Mouse (Mus musculus): Measurements from ENCODE around the gene Zbtb41.
A peak's percentile ranks its signal among the peaks of the same experiment; 100 is the strongest.
"Not testable (repeated sequence)": the region's sequence is repeated elsewhere in the genome, so short reads cannot be mapped to it uniquely, and the experiment has no call there.

Gene Zbtb41

DNA sequence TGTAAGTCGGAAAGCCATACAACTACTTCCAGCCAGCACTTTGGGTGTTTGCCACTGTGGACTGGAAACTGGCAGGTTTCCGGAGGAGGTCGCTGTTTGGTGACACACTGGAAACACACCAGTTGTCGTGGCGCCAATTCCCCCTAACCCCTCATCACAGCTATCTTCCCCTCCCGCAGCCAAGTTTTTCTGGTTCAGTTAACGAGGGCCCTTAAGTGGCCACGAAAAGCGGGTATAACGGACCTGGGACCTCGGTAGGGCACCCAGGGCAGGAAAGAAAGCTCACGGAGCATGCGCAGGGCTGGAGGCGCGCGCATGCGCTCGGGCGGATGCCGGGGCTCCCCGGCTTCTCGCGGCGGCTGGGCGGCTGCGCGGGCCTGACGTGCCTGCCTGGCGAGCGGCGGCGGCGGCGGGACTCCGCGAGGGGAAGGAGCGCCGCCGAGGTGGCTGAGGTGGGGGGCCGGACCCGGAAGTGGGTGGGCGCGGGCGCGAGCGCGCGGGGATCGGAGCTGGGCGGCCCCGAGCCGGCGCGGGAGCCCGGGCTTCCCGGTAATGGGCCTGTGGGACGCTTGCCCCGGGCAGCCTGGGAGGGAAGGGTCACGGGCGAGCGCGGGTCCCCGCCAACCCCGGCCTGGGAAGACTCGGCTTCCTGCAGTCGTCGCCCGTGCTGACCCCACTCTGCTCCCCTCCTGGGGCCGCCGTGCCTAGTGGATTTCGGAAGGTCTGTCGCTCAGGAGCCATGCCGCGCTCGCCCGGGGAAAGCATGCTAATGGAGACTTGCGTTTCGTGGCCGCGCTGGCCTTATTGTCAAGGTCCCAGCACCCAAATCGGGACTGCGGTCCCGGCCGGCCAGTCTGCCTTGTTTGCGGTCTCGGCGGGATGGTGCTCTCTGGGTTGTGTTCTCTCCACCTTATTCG lies at the start of gene Zbtb41:
Zbtb41 (plus strand) TSS at position 414 of the 917 bp plus-strand sequence.
- DNase-seq (ENCODE audit: low read depth, low spot score) = peak; percentile 89

- DNase-seq (ENCODE audit: low read depth, low spot score) = no peak
Measured at GRCm38 (mm10) chr1:139375900-139376299, 46.2 kb upstream of the Zbtb41 start.

DNA sequence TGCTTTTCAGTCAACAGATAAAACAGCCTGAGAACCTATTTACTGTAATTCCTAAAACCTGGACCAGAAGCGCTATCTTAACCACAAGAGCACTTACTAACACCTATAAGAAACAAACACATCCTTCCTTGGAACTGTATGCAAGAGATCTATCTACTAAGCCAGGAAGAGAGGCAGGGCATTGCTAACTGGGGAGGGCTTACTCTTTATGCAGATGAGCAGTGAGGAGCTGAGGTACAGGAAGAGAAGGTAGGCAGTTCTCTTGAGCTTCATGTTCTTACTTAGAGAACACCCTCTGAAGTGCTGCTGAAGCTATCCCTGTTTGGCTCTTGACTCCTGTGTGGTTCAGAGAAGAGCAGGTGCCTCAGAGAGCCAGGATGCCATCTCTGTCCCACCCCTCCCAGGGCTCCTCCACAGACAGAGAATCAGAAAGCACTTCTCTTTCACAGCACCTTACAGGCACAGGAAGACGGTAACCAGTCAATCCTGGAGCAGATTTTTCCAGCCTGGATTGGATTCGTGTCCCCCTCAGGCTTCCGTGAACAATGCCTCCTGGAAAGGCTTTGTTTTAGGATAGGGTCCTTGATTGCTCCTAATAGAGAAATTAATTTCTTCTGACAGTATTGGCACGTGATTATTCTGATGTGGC lies 45.3 kb upstream of the Zbtb41 start, which contains the start of gene Crb1:
Crb1 (minus strand) TSS at position 463 of the 649 bp plus-strand sequence.
- DNase-seq (ENCODE audit: low read depth, low spot score) = no peak

DNA sequence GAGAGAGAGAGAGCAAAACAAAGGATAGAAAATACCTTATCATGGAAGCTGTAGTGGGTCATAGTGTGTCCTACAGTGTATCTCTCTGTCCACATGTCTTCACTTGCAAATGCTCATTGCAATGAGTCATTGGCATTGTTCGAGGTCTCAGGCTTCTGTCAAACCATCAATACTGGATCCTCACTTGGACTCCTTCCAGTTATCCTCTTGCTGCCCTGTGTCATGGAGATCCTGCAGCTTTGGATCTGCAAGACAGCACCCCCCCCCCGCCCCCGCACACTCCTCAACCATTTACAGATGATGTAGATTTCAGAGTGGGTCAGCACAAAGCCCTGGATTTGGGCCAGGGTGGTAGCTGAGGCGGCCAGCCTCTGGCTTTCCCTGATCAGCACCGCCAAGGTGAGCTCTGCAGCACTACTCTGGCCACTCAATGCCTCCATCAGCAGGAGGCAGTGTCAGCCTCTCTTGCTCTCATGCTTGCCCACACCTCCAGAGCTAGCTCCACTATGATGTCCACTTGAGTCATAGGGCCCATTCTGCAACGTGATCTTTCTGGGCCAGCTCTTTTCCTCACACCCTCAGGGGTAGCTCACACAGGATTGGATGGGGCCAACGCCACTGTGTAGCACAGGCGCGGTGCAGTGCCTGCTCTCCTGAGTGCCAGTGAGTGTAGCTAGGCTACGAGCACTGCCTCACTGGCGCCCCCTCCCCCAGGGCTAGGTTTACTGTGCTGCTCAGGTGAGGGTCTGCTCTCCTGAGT lies 43.0 kb upstream of the Zbtb41 start:
- no peak for DNase-seq (ENCODE audit: low read depth, low spot score)

DNA sequence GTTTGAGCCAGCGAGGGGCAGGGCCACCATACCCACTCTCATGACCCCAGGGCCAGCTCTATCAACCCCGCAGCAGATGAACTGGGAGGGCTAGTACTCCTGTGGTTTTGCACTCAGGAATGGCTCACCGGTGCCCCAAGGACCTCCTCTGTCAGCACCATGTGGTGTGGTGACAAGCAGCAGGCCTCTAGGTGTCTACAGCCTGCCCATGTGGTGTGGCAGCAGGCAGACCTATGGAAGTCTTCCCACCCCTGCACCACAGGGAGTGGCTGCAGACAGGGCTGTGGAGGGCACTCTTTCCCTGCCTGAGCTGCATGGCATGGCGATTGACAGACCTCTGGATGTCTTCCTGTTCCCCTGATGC lies 42.5 kb upstream of the Zbtb41 start:
- DNase-seq (ENCODE audit: low read depth, low spot score) = no peak

GRCm38 (mm10) chr1:139391747-139392146 lies 30.3 kb upstream of the Zbtb41 start:
- no peak for DNase-seq (ENCODE audit: low read depth, low spot score)

DNA sequence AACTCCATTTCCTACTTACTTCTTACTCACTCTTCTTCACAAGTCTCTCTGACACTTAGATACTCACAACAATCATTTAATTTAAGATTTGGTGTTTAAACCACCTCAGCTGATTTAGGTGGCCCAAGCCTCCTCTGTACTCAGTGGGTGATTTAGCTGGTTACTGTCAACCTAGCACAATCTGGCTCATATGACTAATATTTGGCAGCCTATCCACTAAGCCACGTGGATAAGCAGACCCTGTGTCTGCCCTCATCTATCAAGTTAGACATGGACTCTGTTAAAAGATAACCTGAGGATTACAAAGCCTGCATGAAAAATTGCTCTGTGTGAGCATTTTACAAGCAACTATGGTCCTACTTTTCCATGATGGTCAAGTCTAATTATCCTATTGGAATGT lies 25.5 kb upstream of the Zbtb41 start:
- DNase-seq (ENCODE audit: low read depth, low spot score) = no peak

- DNase-seq (ENCODE audit: low read depth, low spot score) = no peak
Measured at GRCm38 (mm10) chr1:139405766-139406165, 16.3 kb upstream of the Zbtb41 start.

DNA sequence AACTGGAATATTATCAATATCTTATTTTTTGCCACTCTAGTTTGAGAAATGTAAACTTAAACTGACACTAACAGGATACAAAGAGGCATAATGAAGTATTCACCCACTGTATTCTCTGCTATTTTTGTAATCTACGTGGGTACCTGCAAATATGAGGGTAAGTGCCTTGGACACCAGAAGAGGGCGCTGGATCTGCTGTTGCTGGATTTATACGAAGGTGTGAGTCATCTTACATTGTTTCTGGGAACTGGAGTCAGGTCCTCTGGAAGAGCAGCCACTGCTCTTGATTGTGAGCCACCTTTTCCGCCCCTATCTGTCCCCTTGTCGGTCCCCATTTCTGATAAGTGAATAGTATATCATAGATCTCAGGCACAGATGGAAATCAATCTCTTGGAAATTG lies 14.4 kb upstream of the Zbtb41 start:
- no peak for DNase-seq (ENCODE audit: low read depth, low spot score)

GRCm38 (mm10) chr1:139412365-139412764 lies 9.7 kb upstream of the Zbtb41 start:
- DNase-seq (ENCODE audit: low read depth, low spot score) = not testable (repeated sequence)

DNA sequence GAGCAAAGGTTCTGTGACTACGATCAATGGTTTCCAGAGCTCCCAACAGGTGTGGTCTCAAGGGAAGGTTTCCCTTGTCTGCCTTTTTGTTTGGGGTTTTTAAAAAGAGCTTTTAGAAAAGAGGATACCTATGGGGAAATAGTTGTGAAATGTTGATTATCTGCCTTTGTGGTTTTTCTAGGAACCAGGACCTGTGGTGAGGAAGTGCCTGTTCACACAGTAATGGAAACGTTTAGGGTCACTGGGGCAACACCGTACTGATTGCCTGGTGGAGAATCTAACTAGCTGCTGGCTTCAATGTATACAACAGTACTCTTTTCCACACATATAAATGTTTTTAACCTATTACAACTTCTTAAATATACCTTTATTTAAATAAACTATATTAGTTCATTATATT lies 8.6 kb upstream of the Zbtb41 start:
- DNase-seq (ENCODE audit: low read depth, low spot score) = no peak

DNA sequence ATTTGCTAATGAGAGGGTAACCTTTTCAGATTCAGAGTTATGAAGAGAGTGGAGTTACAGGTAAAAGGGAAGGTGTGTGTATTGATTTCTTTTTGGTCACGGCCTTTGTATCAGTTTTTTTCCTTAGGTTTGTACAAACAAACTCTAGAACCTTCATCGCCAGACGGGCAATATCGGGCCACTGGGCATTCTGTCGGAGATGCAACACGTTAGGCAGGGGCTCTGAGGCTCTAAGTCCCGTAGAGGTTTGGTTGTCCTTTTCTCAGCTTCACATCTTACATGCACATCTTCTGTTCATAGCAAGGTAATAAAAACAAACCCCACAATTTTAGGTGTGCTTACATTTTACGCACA lies 590 bp upstream of the Zbtb41 start:
- DNase-seq (ENCODE audit: low read depth, low spot score) = no peak

GRCm38 (mm10) chr1:139422941-139423340 lies 853 bp downstream of the Zbtb41 start:
- DNase-seq (ENCODE audit: low read depth, low spot score) = peak; percentile 3

GRCm38 (mm10) chr1:139423931-139424330 lies 1.8 kb downstream of the Zbtb41 start:
- DNase-seq (ENCODE audit: low read depth, low spot score) = no peak

GRCm38 (mm10) chr1:139425006-139425405 lies 2.9 kb downstream of the Zbtb41 start:
- DNase-seq (ENCODE audit: low read depth, low spot score) = no peak

DNA sequence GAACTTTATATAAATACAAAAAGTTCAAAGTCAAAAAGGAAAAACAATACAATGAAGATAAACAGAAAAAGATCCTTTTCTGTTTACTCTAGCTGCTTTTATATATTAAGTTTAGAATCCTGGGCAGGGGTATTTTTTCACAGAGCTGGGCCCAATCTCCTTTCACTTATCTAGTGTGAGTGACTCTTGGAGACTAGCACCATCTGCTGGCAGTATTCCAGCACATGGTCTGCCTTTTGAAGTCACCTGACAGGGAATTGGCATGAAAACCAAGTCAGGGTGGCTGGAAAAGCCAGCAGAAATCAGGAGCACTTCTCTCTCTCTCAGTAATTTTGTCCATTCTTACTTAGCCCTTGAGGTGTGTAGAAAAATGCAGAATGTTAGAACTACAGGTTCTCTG lies 16.3 kb downstream of the Zbtb41 start:
- DNase-seq (ENCODE audit: low read depth, low spot score) = no peak

DNA sequence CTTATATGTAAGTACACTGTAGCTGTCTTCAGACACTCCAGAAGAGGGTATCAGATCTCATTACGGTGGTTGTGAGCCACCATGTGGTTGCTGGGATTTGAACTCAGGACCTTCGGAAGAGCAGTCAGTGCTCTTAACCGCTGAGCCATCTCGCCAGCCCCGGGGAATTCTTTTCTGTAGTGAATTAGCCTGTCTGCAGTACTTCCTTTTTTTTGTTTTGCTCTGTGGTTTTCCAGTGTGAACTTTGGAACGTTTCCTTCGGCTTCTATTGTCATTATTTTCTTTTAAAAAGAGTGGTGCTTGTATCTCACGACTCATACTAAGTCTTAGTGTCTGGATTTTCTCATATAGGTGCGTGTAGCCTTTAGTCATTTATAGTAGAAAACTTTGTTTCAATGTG lies 21.0 kb downstream of the Zbtb41 start:
- DNase-seq (ENCODE audit: low read depth, low spot score) = not testable (repeated sequence)

DNA sequence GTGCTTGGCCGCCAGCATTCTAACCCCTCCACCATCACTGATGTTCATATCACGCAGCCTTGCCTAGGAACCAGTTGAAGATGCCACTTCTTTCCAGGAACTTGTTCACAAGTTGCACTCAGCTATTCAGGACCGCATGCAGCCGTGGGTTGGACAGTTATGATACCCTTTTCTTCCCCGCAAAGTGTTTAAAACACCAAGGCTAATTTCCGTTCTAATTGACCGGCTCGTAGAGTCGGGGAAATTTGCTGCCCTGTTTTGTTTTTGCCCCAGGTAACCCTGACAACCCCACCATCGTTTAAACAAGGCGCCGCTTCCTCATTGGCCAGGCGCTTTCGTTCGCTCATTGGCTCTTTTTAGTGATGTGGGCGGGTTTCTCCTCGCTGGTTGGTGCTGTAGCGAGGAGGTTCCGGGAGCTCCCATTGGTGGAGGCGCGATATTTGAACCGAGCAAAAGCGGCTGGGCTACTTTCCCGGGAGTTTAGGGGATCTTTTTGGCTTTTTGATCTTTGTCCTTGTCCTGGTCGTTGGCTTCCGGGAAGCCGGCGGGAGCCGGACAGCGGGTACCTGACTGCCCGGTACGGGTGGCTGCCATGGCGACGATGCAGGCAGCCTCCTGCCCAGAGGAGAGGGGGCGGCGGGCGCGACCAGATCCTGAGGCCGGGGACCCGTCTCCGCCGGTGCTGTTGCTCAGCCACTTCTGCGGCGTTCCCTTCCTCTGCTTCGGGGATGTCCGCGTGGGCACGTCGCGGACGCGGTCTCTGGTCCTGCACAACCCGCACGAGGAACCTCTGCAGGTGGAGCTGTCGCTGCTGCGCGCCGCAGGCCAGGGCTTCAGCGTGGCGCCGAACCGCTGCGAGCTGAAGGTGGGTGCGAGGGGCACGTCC lies 32.5 kb downstream of the Zbtb41 start, which contains the start of gene Aspm:
Aspm (plus strand) TSS at position 433 of the 886 bp plus-strand sequence.
- peak; percentile 79 for DNase-seq (ENCODE audit: low read depth, low spot score)

DNA sequence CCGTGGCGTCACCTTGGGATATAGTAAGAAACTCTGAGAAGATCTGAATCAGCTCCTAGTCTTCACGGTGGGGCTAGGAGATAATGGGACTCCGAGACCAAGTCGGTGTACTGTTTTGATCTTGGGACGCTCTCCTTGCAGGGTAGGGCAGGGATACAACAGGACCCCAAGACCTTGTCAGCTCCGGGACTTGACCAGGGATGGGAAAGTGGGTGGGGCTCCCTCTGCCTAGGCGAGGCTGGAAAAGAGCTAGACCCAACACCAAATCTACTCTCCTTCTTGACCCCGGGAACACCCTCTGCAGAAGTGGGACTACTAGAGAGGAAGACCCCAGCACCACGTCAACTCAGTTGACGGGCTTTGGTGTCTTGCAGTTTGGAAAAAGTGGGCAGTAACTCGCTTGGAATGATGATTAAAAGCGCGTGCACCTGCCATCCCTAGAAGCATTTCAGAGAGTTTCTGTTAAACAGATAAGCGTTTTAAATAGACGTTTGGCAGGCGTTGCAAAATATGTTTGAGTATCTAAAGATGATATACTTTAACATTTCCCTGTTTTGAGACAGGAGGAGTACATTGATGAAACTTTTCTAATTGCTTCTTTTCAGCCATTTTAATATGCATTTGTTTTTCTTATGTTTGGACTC lies 33.3 kb downstream of the Zbtb41 start:
- no peak for DNase-seq (ENCODE audit: low read depth, low spot score)

- no peak for DNase-seq (ENCODE audit: low read depth, low spot score)
Measured at GRCm38 (mm10) chr1:139460807-139461206, 38.7 kb downstream of the Zbtb41 start.

GRCm38 (mm10) chr1:139465936-139466335 lies 43.8 kb downstream of the Zbtb41 start:
- DNase-seq (ENCODE audit: low read depth, low spot score) = no peak

All from skeletal muscle tissue, adult 2 months (tissue).